Mouse (Mus musculus) testis, adult 2 months (tissue): Measurements from ENCODE around the gene Git2.

Source experiments
- CTCF ChIP-seq: fragments of 200-500 bp; IDR thresholded peaks from 2 replicates; pipeline ENCODE4 v1.5.1; 2012; ENCODE audit warnings: low read depth, mild to moderate bottlenecking, inconsistent platforms, low read length, moderate library complexity; ENCODE audit not compliant: control insufficient read depth, insufficient read depth, insufficient replicate concordance
- POLR2A ChIP-seq: fragments of 200-500 bp; IDR thresholded peaks from 2 replicates; pipeline ENCODE4 v1.6.1; 2012; ENCODE audit warnings: low read depth, mild to moderate bottlenecking, inconsistent platforms, low read length, moderate library complexity; ENCODE audit not compliant: control insufficient read depth

DNA sequence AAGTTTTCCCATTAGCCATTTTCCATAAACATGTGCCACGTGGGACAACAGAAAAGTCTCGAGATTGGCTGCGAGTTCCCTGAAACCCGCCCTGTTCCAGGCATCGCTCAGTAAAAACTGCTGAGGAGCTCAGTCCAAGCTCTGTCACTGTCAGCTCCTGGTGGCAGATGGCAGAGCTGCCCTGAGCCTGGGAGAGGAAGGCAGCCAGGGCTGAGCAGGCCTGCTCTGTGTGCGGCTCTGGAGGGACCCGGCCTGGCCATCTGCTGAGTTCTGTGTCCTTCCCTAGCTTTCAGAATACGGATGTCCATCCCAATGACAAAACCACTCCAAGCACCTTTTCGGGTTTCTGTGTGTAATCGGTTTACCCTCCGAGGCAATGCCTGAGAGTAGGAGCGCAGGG, 21.9 kb downstream of the Git2 start:
- TF ChIP-seq POLR2A (no peak), CTCF (no peak)
